Mouse (Mus musculus) ES-E14 (cell line): ENCODE measurements at regions not wholly inside any gene's neighbourhood (a gene's known extent, or its start where the extent isn't known, plus 50 kb on each side); places are given as distances from the start of the nearest gene placed in this dataset.

Experiments used
- DNase-seq: peaks from one replicate; pipeline ENCODE4 v3.0.0-alpha.2; 2013; ENCODE audit warnings: low read depth, low spot score
- H3K27ac ChIP-seq: 2 replicates; pipeline ENCODE4 v1.5.1; 2012; ENCODE audit warnings: low read depth, mild to moderate bottlenecking, low read length, moderate library complexity, mixed read lengths; ENCODE audit not compliant: poor library complexity, insufficient read depth, severe bottlenecking
- H3K36me3 ChIP-seq: 2 replicates; pipeline ENCODE4 v1.6.1; 2012; ENCODE audit warnings: mild to moderate bottlenecking, low read length, moderate library complexity, mixed read lengths; ENCODE audit not compliant: control insufficient read depth, poor library complexity, insufficient read depth, severe bottlenecking
- H3K4me1 ChIP-seq, 2 experiments: fragments of 150-350 bp in 1 of 2; sonication (generic) in 1 of 2; 2 replicates each; pipeline ENCODE4 v1.6.1; 2012; ENCODE audit warnings: low read length in 2 of 2, mild to moderate bottlenecking in 1 of 2, mixed read lengths in 1 of 2; ENCODE audit not compliant: control insufficient read depth in 2 of 2, insufficient read depth in 2 of 2, poor library complexity in 1 of 2
- H3K4me3 ChIP-seq, 2 experiments: fragments of 150-350 bp in 1 of 2; sonication (generic) in 1 of 2; 2 replicates each; pipeline ENCODE4 v1.5.1; 2012; ENCODE audit warnings: low read length in 2 of 2, low read depth in 1 of 2, mild to moderate bottlenecking in 1 of 2, mixed read lengths in 1 of 2; ENCODE audit not compliant: insufficient read depth in 1 of 2, poor library complexity in 1 of 2, severe bottlenecking in 1 of 2
- H3K9ac ChIP-seq: 2 replicates; pipeline ENCODE4 v1.6.1; 2012; ENCODE audit warnings: low read depth, mild to moderate bottlenecking, low read length, mixed read lengths; ENCODE audit not compliant: poor library complexity, insufficient read depth, severe bottlenecking
- H3K9me3 ChIP-seq: fragments of 150-350 bp; sonication (generic); 2 replicates; pipeline ENCODE4 v1.6.1; 2012; ENCODE audit warnings: low read depth, mild to moderate bottlenecking, low read length; ENCODE audit not compliant: control insufficient read depth, insufficient read depth
- CHD2 ChIP-seq: IDR thresholded peaks from 2 replicates; pipeline ENCODE4 v1.6.1; 2014; ENCODE audit warnings: mild to moderate bottlenecking, low read depth, low read length, inconsistent platforms
- HCFC1 ChIP-seq: IDR thresholded peaks from 2 replicates; pipeline ENCODE4 v1.6.1; 2012; ENCODE audit warnings: low read length, inconsistent platforms, borderline replicate concordance; ENCODE audit not compliant: insufficient read depth
- MAFK ChIP-seq: IDR thresholded peaks from 2 replicates; pipeline ENCODE4 v1.6.1; 2014; ENCODE audit warnings: mild to moderate bottlenecking, low read depth, low read length, inconsistent platforms; ENCODE audit not compliant: insufficient read depth
- ZC3H11A ChIP-seq: IDR thresholded peaks from 2 replicates; pipeline ENCODE4 v1.6.1; 2012; ENCODE audit warnings: low read depth, mild to moderate bottlenecking, inconsistent platforms, low read length, borderline replicate concordance
- ZNF384 ChIP-seq: IDR thresholded peaks from 2 replicates; pipeline ENCODE4 v1.6.1; 2012; ENCODE audit warnings: low read depth, low read length, inconsistent platforms
- in situ Hi-C, 2 experiments: fragments of 600-800 bp; cut with MboI; formaldehyde crosslinking; loops; one replicate each; pipeline ENCODE4 v1.15.1; 2025; ENCODE audit warnings: low sequenced_read_pairs in 2 of 2, inconsistent platforms in 1 of 2; ENCODE audit not compliant: unreplicated experiment in 2 of 2

DNA sequence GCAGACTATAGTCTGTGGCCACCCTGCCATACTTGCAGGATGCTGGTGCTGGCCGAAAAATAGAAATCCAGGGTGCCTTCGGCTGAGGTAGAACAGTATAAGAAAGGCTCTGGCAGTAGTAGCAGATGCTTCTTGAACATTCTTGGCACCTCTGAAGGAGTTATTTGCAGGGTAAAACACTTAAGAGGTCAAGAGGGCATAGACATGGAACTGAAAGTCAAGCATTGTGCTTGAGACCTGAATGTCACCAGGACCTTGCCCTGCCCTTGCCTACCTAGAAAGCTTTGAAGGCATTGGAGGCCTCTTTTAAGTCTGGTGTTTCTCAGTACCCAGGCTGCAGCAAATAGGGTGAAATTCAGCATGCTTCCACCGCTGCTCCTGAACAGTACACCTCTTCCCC lies 230.9 kb upstream of the Thrb start:
- in situ Hi-C loops = no loop called here
- TF ChIP-seq MAFK = no peak
- TF ChIP-seq ZNF384 = no peak
- TF ChIP-seq HCFC1 = no peak
- no peak for TF ChIP-seq CHD2
- no peak for TF ChIP-seq ZC3H11A

GRCm38 (mm10) chr14:17433346-17433745 lies 226.7 kb upstream of the Thrb start:
- Histone ChIP-seq H3K27ac (no peak overlapping the region), H3K4me3 (no peak overlapping the region), H3K9me3 (no peaks in the 10 kb centered on the region), H3K9ac (no peak overlapping the region), H3K4me1 (no peaks in the 10 kb centered on the region), H3K36me3 (no peaks in the 10 kb centered on the region)
- in situ Hi-C loops = no loop called here
- no peak for TF ChIP-seq HCFC1
- TF ChIP-seq ZC3H11A = no peak
- no peak for TF ChIP-seq MAFK
- TF ChIP-seq ZNF384 = no peak
- no peak for TF ChIP-seq CHD2
- no peak for DNase-seq

More for the DNA sequence above, 230.9 kb upstream of the Thrb start:
- Histone ChIP-seq H3K9ac (no peak overlapping the region), H3K9me3 (no peaks in the 10 kb centered on the region), H3K36me3 (no peaks in the 10 kb centered on the region), H3K4me3 (no peak overlapping the region), H3K4me1 (no peaks in the 10 kb centered on the region), H3K27ac (no peak overlapping the region)
- no peak for DNase-seq

- in situ Hi-C loops = no loop called here
- Histone ChIP-seq H3K4me1 (no peaks in the 10 kb centered on the region), H3K9ac (no peak overlapping the region), H3K36me3 (no peaks in the 10 kb centered on the region), H3K9me3 (no peaks in the 10 kb centered on the region), H3K4me3 (no peak overlapping the region), H3K27ac (no peak overlapping the region)
- DNase-seq = no peak
- no peak for TF ChIP-seq ZC3H11A
- TF ChIP-seq HCFC1 = no peak
- TF ChIP-seq MAFK = no peak
- no peak for TF ChIP-seq ZNF384
- no peak for TF ChIP-seq CHD2
Observed at GRCm38 (mm10) chr14:17457946-17458345, 202.1 kb upstream of the Thrb start.

- no peak for DNase-seq
- in situ Hi-C loops = no loop called here
- no peaks in the 10 kb centered on the region for H3K4me1 ChIP-seq
- no peaks in the 10 kb centered on the region for H3K9me3 ChIP-seq
- TF ChIP-seq HCFC1 (no peak), ZC3H11A (no peak), MAFK (no peak), CHD2 (no peak), ZNF384 (no peak)
- no peak overlapping the region for H3K27ac ChIP-seq
- no peaks in the 10 kb centered on the region for H3K36me3 ChIP-seq
- H3K4me3 ChIP-seq = no peak overlapping the region
- no peak overlapping the region for H3K9ac ChIP-seq
Observed at GRCm38 (mm10) chr14:17478963-17479362, 181.1 kb upstream of the Thrb start.

- no peak for DNase-seq
- in situ Hi-C loops = no loop called here
- no peak overlapping the region for H3K4me3 ChIP-seq
- H3K36me3 ChIP-seq = no peaks in the 10 kb centered on the region
- no peaks in the 10 kb centered on the region for H3K4me1 ChIP-seq
- H3K9me3 ChIP-seq = no peaks in the 10 kb centered on the region
- TF ChIP-seq MAFK = no peak
- no peak for TF ChIP-seq HCFC1
- no peak for TF ChIP-seq CHD2
- TF ChIP-seq ZNF384 = no peak
- TF ChIP-seq ZC3H11A = no peak
- H3K9ac ChIP-seq = no peak overlapping the region
- H3K27ac ChIP-seq = no peak overlapping the region
Observed at GRCm38 (mm10) chr14:17484866-17485265, 175.2 kb upstream of the Thrb start.
